Mouse (Mus musculus): ENCODE data around the gene Ntpcr.

DNA sequence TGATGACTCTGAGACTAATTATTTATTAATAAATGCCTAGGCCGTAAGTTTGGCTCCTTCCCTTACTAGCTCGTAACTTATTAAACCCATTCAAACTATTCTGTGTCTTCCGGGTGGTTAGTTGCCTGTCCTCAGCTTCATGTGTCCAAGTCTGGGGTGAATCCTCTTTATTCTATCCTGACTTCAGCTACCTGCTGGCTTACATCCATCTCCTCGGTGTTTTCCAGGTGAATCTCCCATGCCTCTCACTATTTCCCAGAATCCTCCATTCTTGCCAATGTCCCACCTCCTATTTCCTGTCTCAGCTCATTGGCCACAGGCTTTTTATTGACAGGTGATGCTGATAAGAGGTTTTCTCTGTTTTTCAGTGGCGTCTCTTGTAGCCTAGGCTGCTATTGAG, 20.6 kb upstream of the Ntpcr start:
- no peak for TF ChIP-seq POLR2A (IDR thresholded peaks at IDR 0.05; ENCODE audit: borderline replicate concordance, extremely low read depth, insufficient read depth, insufficient read length, poor library complexity, severe bottlenecking)
- TF ChIP-seq CTCF (IDR thresholded peaks at IDR 0.05; ENCODE audit: borderline replicate concordance, extremely low read depth, insufficient read depth, insufficient read length) = no peak

All from brain, embryonic 14.5 days (tissue).